Mouse (Mus musculus) spleen, adult 2 months (tissue): ENCODE results near the gene S100a10. TPM values are rescaled to one million over a fixed set of nuclear protein-coding genes. Genes with fewer than 3 reads are reported as not detected.

Experiments
- DNase-seq, 2 experiments: peaks; one replicate each; pipeline versions ENCODE4 v3.0.0 to v3.0.0-alpha.2; 2012 to 2021; ENCODE audit warnings: low spot score in 2 of 2, low read depth in 1 of 2
- H3K27ac ChIP-seq: fragments of 200-500 bp; 2 replicates; pipeline ENCODE4 v1.5.1; 2012; ENCODE audit warnings: low read length, inconsistent platforms; ENCODE audit not compliant: insufficient read depth
- H3K27me3 ChIP-seq: fragments of 200-500 bp; 2 replicates; pipeline ENCODE4 v1.6.1; 2012; ENCODE audit warnings: mild to moderate bottlenecking, moderate library complexity, low read length, inconsistent platforms; ENCODE audit not compliant: control insufficient read depth, insufficient read depth
- H3K36me3 ChIP-seq: fragments of 200-500 bp; 2 replicates; pipeline ENCODE4 v1.6.1; 2012; ENCODE audit warnings: mild to moderate bottlenecking, low read length, inconsistent platforms; ENCODE audit not compliant: control insufficient read depth, insufficient read depth
- H3K4me1 ChIP-seq: fragments of 200-500 bp; 2 replicates; pipeline ENCODE4 v1.6.1; 2011; ENCODE audit warnings: inconsistent platforms; ENCODE audit not compliant: control insufficient read depth, insufficient read depth, insufficient read length
- H3K4me3 ChIP-seq: fragments of 200-500 bp; 2 replicates; pipeline ENCODE4 v1.5.1; 2011; ENCODE audit warnings: mild to moderate bottlenecking, inconsistent platforms; ENCODE audit not compliant: insufficient read depth, insufficient read length; ENCODE audit errors: extremely low read depth
- CTCF ChIP-seq: fragments of 200-500 bp; IDR thresholded peaks from 2 replicates; pipeline ENCODE4 v1.5.1; 2011; ENCODE audit warnings: mild to moderate bottlenecking, inconsistent platforms; ENCODE audit not compliant: insufficient read depth, insufficient read length, insufficient replicate concordance; ENCODE audit errors: extremely low read depth
- POLR2A ChIP-seq: fragments of 200-500 bp; IDR thresholded peaks from 2 replicates; pipeline ENCODE4 v1.6.1; 2011; ENCODE audit warnings: low read depth, low read length, inconsistent platforms
- WGBS: fragments of 180-500 bp; shearing (Covaris S2); methylation state at CpG from one replicate; pipeline ENCODE4 v1.1.7; 2018; 5-methylcytosine and 5-hydroxymethylcytosine counted together
- polyA plus RNA-seq: library from polyadenylated mRNA; depleted of rRNA; stranded (reverse); fragments of >200 nt; gene quantifications from 2 replicates; pipeline ENCODE4 v1.2.3, GENCODE M21; 2012

The S100a10 gene
- polyA plus RNA-seq, 1 experiment: 36.2 TPM

DNA sequence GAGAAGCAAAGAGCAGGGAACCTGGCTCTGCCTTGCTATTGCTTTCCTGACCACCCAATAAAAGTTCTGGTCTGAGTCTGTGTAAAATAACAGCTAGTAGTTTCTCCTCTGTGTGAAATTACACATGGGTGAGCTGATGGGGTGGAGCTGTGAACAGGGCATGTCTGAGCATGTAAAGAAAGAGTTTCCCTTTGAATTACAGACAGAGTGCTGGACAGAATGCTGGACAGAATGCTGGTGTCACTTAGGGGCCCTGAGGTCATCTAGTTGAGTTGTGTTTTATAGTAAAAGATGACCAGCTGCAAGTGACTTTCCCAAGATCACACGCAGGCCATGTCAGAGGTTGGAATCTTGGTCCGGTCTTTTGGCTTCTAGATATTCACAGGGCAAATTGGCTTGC is 37.2 kb downstream of the S100a10 start:
- H3K36me3 ChIP-seq: no peaks in the 10 kb centered on the region
- WGBS: 92% methylated on average over 2 of the region's 2 CpGs
- no peak overlapping the region for H3K4me3 ChIP-seq
- TF ChIP-seq POLR2A (no peak), CTCF (no peak)
- no peaks in the 10 kb centered on the region for H3K27me3 ChIP-seq
- H3K27ac ChIP-seq: no peak overlapping the region
- no peak for DNase-seq
- no peaks in the 10 kb centered on the region for H3K4me1 ChIP-seq

DNA sequence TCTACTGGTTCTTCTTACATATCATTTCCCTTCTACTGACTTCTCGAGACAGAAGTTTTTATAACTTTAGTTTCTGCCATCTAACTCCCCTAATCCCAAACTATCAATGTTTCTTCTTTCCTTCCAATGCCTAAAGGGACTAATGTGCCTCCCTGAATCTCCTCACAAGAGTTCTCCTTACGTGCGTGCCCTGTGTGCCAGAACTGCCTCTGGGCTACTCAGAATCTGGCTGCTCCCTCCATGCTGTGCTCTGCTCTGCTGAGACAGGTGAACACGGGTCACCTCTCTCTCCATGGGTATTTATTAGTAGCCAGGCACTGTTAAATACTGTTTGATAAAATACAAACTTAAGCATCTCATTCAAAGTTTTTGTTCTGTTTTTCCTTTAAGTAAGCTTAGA is 38.1 kb downstream of the S100a10 start:
- H3K36me3 ChIP-seq: no peaks in the 10 kb centered on the region
- no peak overlapping the region for H3K4me3 ChIP-seq
- TF ChIP-seq POLR2A: no peak
- no peak for TF ChIP-seq CTCF
- 90% methylated on average over 4 of the region's 4 CpGs for WGBS
- DNase-seq: no peak
- no peaks in the 10 kb centered on the region for H3K4me1 ChIP-seq
- no peaks in the 10 kb centered on the region for H3K27me3 ChIP-seq
- no peak overlapping the region for H3K27ac ChIP-seq

DNA sequence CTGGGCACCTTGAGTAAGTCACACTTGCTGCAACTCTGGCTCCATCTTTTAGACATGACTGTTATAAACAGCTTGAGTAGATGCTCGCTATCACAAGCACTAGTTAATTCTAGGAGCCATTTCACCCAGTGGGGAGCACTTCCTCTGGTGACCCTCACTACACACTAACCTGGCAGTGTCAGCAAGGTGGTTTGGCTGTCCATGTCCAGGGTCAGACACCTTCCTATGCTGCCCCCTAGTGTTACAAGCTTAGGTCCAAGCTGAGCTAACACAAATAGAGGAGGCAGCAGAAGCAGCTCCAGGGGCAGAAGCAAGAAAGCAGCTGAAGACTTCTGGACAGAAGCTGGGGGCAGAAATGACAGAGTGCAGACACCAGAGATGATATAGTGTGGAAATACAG is 38.6 kb downstream of the S100a10 start:
- DNase-seq: peak; percentile 23 to 50
- no peaks in the 10 kb centered on the region for H3K36me3 ChIP-seq
- no peak overlapping the region for H3K4me3 ChIP-seq
- WGBS: 90% methylated on average over 1 of the region's 1 CpGs
- H3K4me1 ChIP-seq: no peaks in the 10 kb centered on the region
- no peaks in the 10 kb centered on the region for H3K27me3 ChIP-seq
- no peak overlapping the region for H3K27ac ChIP-seq
- TF ChIP-seq POLR2A (no peak), CTCF (peak; percentile 42; the same call in 1 of the 2 replicates)

DNA sequence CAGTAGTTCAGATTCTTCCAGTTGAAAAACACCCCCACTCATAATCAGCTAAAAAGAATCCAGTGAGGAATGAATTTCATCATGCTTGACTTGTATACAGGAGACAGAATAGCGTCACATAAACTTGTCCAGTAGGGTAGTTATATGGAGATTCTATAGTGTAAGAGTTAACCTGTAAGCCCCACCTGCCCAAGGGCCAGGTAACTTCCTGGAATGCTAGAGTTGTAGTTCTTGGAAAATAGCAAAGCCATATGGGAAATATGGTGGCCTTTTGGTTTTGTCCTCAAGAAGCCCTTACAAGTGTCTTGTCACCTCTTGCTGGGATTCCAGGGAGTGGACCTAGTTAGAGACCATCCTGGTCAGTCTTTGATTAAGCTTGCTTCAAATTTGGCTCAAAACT is 41.8 kb downstream of the S100a10 start:
- H3K27ac ChIP-seq: no peak overlapping the region
- 92% methylated on average over 1 of the region's 1 CpGs for WGBS

DNA sequence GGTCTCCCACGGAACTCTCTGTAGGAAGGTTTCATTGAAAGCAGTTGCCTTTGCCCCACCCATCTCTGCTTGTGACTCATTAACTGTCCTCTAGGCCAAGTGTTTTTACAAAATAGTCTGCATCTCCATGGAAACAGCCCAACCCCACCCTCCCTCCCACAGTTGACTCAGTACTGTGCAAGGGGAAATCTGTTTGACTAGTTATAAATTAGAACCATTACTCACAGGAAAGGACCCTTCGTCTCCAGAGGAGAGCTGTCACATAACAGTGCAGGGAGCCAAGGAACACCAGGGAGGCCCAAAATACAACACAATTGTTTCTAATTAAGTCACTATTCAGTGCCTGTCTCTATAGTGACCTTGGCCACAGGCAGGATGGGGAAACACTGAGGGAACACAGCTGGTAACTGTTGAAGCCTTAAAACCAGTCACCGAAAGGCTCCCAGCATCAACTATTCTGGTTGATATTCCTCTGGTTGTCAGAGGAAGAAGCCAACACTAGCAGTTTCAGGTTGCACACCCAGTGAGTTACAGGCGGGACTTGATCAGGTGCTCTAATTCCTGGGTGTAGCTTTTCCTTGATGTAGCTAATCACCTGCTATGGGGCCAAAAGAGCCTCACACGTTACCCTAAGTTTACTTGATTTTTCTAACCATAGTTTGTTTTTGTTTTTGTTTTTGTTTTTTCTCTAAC is 42.5 kb downstream of the S100a10 start:
- H3K27me3 ChIP-seq: no peaks in the 10 kb centered on the region
- peak in 1 of 2 experiments; percentile 59 for DNase-seq
- TF ChIP-seq POLR2A: no peak
- no peak for TF ChIP-seq CTCF
- H3K36me3 ChIP-seq: no peaks in the 10 kb centered on the region
- no peaks in the 10 kb centered on the region; the same call in 1 of the 2 replicates for H3K4me1 ChIP-seq
- 39% methylated on average over 5 of the region's 5 CpGs for WGBS
- no peak overlapping the region for H3K4me3 ChIP-seq
- no peak overlapping the region for H3K27ac ChIP-seq

More for the DNA sequence above, 41.8 kb downstream of the S100a10 start:
- no peak for DNase-seq
- H3K36me3 ChIP-seq: no peaks in the 10 kb centered on the region
- TF ChIP-seq CTCF (no peak), POLR2A (no peak)
- no peaks in the 10 kb centered on the region for H3K27me3 ChIP-seq
- no peaks in the 10 kb centered on the region; the same call in 1 of the 2 replicates for H3K4me1 ChIP-seq
- H3K4me3 ChIP-seq: no peak overlapping the region

DNA sequence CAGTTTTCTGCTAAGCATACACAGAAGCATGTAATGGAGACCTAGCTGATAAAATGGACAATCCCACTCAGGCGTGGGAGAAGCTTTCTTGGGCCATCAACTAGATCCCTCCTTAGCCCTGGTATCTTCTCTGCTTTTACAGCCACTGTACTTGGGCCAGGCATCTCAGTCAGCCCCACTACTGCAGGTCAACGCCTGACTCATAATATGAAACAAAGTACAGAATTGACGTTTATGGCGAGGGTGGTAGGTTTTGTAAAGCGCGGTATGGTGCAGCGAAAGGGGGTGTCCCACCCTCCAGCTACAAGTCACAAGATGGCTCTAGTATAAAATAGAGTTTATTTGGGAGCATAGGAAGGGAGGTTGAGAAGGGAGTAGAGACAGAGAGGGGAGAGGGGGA is 43.1 kb downstream of the S100a10 start:
- no peaks in the 10 kb centered on the region for H3K27me3 ChIP-seq
- no peaks in the 10 kb centered on the region; the same call in 1 of the 2 replicates for H3K4me1 ChIP-seq
- WGBS: 91% methylated on average over 7 of the region's 7 CpGs
- no peak overlapping the region for H3K4me3 ChIP-seq
- H3K27ac ChIP-seq: no peak overlapping the region
- TF ChIP-seq POLR2A (no peak), CTCF (no peak)
- H3K36me3 ChIP-seq: no peaks in the 10 kb centered on the region
- DNase-seq: no peak

DNA sequence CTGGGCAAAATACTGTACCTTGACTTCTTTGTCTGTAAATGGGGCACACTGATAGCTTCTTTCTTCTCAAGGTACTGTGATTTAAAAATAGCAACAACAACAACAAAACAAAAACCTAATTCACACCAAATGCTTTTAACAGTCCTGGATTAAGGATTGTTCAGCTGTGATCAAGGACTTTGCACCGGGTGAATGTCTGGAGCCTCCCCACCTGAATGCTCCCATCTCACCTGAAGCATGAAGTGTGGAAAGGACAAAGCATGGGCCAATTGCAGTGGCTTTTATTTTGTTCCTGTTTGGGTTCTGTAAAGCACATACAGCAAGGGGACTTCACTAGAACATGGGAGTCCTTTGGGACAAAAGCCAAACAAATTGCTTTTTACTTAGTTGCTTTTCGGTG is 45.3 kb downstream of the S100a10 start:
- DNase-seq: no peak
- Histone ChIP-seq H3K27me3 (no peaks in the 10 kb centered on the region), H3K4me1 (no peaks in the 10 kb centered on the region; the same call in 1 of the 2 replicates), H3K27ac (no peak overlapping the region), H3K4me3 (no peak overlapping the region), H3K36me3 (no peaks in the 10 kb centered on the region)
- TF ChIP-seq POLR2A (no peak), CTCF (no peak)
- 89% methylated on average over 2 of the region's 2 CpGs for WGBS
